Mouse (Mus musculus) heart, postnatal 0 days (tissue): ENCODE measurements at regions not wholly inside any gene's neighbourhood (a gene's known extent, or its start where the extent isn't known, plus 50 kb on each side); places are given as distances from the start of the nearest gene placed in this dataset.

Source experiments
- ATAC-seq: fragments of 200-750 bp; cut with Nextera tagmentation; 2 replicates; pipeline ENCODE4 v1.8.0; 2017; ENCODE audit warnings: low read depth, moderate number of reproducible peaks, moderate library complexity; ENCODE audit not compliant: insufficient read depth
- DNase-seq: peaks from one replicate; pipeline ENCODE4 v3.0.0-alpha.2; 2016; ENCODE audit warnings: low spot score
- H3K27ac ChIP-seq: fragments of 300-500 bp; sonication (generic); 2 replicates; pipeline ENCODE4 v1.5.1; 2014; ENCODE audit warnings: low read depth, mild to moderate bottlenecking
- H3K27me3 ChIP-seq: fragments of 300-500 bp; sonication (generic); 2 replicates; pipeline ENCODE4 v1.6.1; 2014; ENCODE audit warnings: low read length, mixed read lengths; ENCODE audit not compliant: control insufficient read depth, insufficient read depth
- H3K36me3 ChIP-seq: fragments of 300-500 bp; sonication (generic); replicated peaks from 2 replicates; pipeline ENCODE4 v1.6.1; 2014; ENCODE audit warnings: low read length, mixed read lengths; ENCODE audit not compliant: control insufficient read depth, insufficient read depth
- H3K4me1 ChIP-seq: fragments of 300-500 bp; sonication (generic); 2 replicates; pipeline ENCODE4 v1.6.1; 2014; ENCODE audit warnings: antibody characterized with exemption; ENCODE audit not compliant: control insufficient read depth, insufficient read depth
- H3K4me2 ChIP-seq: fragments of 300-500 bp; sonication (generic); 2 replicates; pipeline ENCODE4 v1.6.1; 2014; ENCODE audit warnings: low read depth, mild to moderate bottlenecking, low read length, moderate library complexity
- H3K4me3 ChIP-seq: fragments of 300-500 bp; sonication (generic); 2 replicates; pipeline ENCODE4 v1.5.1; 2014; ENCODE audit warnings: low read depth, low read length
- H3K9ac ChIP-seq: fragments of 300-500 bp; sonication (generic); replicated peaks from 2 replicates; pipeline ENCODE4 v1.6.1; 2014; ENCODE audit warnings: low read depth, low read length, mixed read lengths
- H3K9me3 ChIP-seq: fragments of 300-500 bp; sonication (generic); replicated peaks from 2 replicates; pipeline ENCODE4 v1.6.1; 2016; ENCODE audit warnings: low read length; ENCODE audit not compliant: control insufficient read depth
- CTCF ChIP-seq: IDR thresholded peaks from 2 replicates; pipeline ENCODE4 v1.5.1; 2016; ENCODE audit warnings: antibody characterized with exemption, control low read depth, low read depth
- EP300 ChIP-seq: IDR thresholded peaks from 2 replicates; pipeline ENCODE4 v1.6.1; 2016; ENCODE audit warnings: antibody characterized with exemption, low read depth
- WGBS: fragments of 180-500 bp; shearing (Covaris S2); extraction: QIAGEN DNeasy Blood & Tissue Kit; methylation state at CpG from one replicate; pipeline ENCODE4 v1.1.7; 2014; 5-methylcytosine and 5-hydroxymethylcytosine counted together

DNA sequence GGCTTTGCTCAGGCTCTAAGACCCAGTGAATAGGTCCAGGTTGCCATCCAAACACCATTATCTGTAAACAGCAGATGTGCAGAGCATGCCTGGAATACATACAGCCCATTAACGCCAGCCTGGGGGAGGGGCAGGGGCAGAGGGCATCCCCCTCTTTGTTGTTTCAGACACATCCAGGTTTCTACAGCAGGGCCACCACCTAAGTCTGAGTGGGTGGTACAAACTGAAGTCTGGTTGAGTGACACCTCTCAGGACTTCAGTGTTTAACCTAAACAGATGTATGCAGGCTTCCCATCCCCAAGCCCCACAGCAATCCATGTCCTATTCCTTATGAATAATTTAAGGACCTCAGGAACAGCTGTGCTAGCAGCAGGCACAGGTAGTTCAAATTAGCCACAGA, 194.2 kb downstream of the Xxylt1 start:
- Histone ChIP-seq H3K27ac (no peak overlapping the region), H3K27me3 (no peaks in the 10 kb centered on the region), H3K4me1 (no peaks in the 10 kb centered on the region), H3K4me2 (no peak overlapping the region), H3K36me3 (no peaks in the 10 kb centered on the region), H3K9ac (no peak overlapping the region), H3K9me3 (0 out of 2 replicates have a peak, but pooled peaks cover 6% of the 10 kb centered on the region), H3K4me3 (no peak overlapping the region)
- ATAC-seq (no peak), DNase-seq (no peak)
- 50% methylated on average over 1 of the region's 1 CpGs for WGBS
- no peak for TF ChIP-seq CTCF
- no peak for TF ChIP-seq EP300

DNA sequence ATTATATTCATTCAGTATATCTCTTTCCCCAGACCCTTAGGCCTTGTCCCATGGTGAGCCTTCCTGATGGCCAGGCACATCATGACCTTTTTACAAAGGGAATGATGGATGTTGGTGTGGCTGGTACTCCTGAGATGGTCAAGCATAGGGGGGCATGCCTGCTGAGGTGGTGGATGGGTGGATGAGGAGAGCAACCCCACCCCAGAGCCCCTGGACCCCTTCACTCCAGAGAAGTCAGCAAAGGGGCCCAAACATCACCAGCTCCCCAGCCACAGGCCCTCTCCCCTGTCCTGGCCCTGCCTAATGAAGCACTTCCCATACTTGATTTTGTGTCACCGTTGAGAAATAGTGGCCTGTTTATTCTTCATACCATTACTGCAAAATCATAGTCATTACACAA, 193.7 kb downstream of the Xxylt1 start:
- no peak overlapping the region for H3K9ac ChIP-seq
- ATAC-seq (no peak), DNase-seq (no peak)
- H3K27me3 ChIP-seq: no peaks in the 10 kb centered on the region
- no peak overlapping the region for H3K4me2 ChIP-seq
- no peaks in the 10 kb centered on the region for H3K36me3 ChIP-seq
- no peak overlapping the region for H3K4me3 ChIP-seq
- no peak overlapping the region for H3K27ac ChIP-seq
- 86% methylated on average over 1 of the region's 1 CpGs for WGBS
- no peaks in the 10 kb centered on the region for H3K4me1 ChIP-seq
- TF ChIP-seq EP300: no peak
- no peak for TF ChIP-seq CTCF
- 0 out of 2 replicates have a peak, but pooled peaks cover 6% of the 10 kb centered on the region for H3K9me3 ChIP-seq

DNA sequence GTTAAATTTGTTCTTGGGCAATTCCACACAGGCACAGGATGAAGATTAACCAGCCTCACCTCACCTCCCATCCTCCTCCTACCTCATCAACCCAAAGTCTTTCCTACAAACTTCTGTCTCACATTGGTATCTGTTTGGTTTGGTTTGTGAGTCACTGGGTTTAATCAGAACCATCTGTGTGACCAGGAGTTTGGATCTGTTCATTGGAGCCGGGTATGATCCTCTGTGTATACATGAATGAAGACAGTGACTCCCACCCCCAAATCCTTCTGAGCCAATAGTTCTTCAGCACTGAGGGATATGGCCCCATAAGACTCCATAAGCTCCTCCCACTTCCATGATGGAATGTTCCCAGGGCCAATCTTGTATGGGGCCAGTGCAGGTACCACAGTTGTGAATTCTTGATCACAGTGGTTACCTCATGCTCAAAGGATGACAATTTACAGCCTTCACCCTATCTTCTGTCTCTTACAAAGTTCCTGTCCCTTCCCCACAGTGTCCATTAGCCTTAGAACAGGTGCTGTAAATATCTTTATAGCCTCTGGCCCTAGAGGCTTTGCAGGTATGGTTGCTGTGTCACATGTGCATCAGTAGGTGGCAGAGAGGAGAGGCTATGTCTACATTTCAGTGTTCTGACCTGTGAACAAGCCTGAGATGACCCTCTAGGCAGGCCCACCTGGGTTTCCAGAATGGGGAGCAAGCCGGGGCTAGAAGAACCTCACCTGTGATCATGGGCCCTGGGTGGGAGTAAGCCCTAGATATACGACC, 192.5 kb downstream of the Xxylt1 start:
- ATAC-seq (no peak), DNase-seq (no peak)
- Histone ChIP-seq H3K36me3 (no peaks in the 10 kb centered on the region), H3K4me3 (no peak overlapping the region), H3K27ac (no peak overlapping the region), H3K27me3 (no peaks in the 10 kb centered on the region), H3K9me3 (0 out of 2 replicates have a peak, but pooled peaks cover 6% of the 10 kb centered on the region), H3K4me2 (no peak overlapping the region), H3K4me1 (no peaks in the 10 kb centered on the region), H3K9ac (no peak overlapping the region)
- 75% methylated on average over 3 of the region's 3 CpGs for WGBS
- no peak for TF ChIP-seq CTCF
- no peak for TF ChIP-seq EP300

DNA sequence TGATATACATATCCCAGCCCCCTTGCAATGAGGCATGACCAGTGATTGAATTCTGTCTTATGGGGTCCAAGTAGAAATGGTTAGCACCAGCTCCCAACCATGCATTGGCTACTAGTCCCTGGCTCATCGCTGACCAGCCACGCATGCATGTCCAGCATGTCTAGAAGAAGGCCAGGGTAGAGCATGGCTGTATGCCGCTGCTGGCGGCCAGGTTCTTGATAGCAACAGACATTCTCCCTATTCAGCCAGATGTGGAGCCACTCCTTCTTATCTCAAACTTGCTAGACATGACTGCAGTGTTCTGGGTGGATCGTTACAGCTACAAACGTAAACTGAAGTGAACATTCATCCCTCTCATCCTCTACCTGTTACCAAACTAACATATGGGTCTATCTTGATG, 188.6 kb downstream of the Xxylt1 start:
- TF ChIP-seq CTCF: no peak
- no peak for TF ChIP-seq EP300
- H3K4me1 ChIP-seq: no peaks in the 10 kb centered on the region
- DNase-seq (no peak), ATAC-seq (no peak)
- no peak overlapping the region for H3K9ac ChIP-seq
- no peaks in the 10 kb centered on the region for H3K27me3 ChIP-seq
- H3K9me3 ChIP-seq: 0 out of 2 replicates have a peak, but pooled peaks cover 6% of the 10 kb centered on the region
- H3K4me3 ChIP-seq: no peak overlapping the region
- H3K4me2 ChIP-seq: no peak overlapping the region
- WGBS: 87% methylated on average over 6 of the region's 6 CpGs
- no peaks in the 10 kb centered on the region for H3K36me3 ChIP-seq
- H3K27ac ChIP-seq: no peak overlapping the region

DNA sequence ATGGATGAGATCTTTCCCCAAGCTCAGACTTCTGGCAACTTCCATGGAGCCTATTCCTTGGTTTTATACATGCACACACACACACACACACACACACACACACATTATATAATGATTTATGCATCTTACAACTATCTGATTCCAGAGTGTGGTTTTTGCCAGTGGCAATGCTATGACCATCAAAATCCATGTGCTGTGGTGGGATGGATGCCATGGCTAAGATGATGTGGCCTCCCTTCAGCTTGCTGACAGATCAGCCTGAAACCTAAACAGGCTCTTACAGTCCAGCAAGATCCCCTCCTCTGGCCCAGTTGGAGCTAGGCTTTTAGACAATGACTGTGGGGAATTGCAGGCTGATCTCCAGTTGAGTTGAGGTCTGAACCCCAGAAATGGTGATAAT, 187.1 kb downstream of the Xxylt1 start:
- Histone ChIP-seq H3K9me3 (0 out of 2 replicates have a peak, but pooled peaks cover 6% of the 10 kb centered on the region), H3K36me3 (no peaks in the 10 kb centered on the region), H3K27me3 (no peaks in the 10 kb centered on the region), H3K27ac (no peak overlapping the region), H3K4me3 (no peak overlapping the region), H3K4me2 (no peak overlapping the region), H3K4me1 (no peaks in the 10 kb centered on the region), H3K9ac (no peak overlapping the region)
- no peak for TF ChIP-seq CTCF
- no peak for TF ChIP-seq EP300
- no peak for DNase-seq
- ATAC-seq: no peak

DNA sequence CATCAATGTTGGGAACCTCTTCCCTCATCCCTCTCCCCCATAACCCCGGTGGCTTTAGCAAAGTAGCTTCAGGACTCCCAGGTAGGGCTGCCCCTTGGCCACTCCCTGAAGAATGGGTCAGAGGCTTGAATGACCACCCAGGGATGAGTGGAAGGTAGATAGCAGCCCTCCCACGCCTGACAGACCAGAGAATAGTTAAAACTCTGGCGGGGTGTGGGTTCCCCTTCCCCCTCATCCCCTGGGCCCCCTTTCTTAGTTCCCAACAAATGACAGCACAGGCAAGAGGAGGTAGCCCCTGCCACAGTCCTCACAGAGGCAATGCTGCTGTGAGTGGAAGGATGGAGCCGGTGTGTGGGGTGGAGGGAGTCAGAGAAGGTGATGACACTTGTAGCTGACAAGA, 186.2 kb downstream of the Xxylt1 start:
- WGBS: 56% methylated on average over 4 of the region's 4 CpGs

More for the DNA sequence above, 186.2 kb downstream of the Xxylt1 start:
- ATAC-seq: no peak
- TF ChIP-seq EP300 (no peak), CTCF (no peak)
- Histone ChIP-seq H3K9me3 (0 out of 2 replicates have a peak, but pooled peaks cover 6% of the 10 kb centered on the region), H3K27ac (no peak overlapping the region), H3K4me2 (no peak overlapping the region), H3K4me3 (no peak overlapping the region), H3K9ac (no peak overlapping the region), H3K36me3 (no peaks in the 10 kb centered on the region), H3K27me3 (no peaks in the 10 kb centered on the region), H3K4me1 (no peaks in the 10 kb centered on the region)
- DNase-seq: no peak
